Mouse (Mus musculus) central nervous system, embryonic 11.5 days (tissue): ENCODE data around the gene Spata16. TPM values are rescaled to one million over a fixed set of nuclear protein-coding genes. Genes with fewer than 3 reads are reported as not detected.

ENCODE experiments used
- polyA plus RNA-seq: library from polyadenylated mRNA; depleted of rRNA; stranded (reverse); fragments of >200 nt; gene quantifications from 2 replicates; pipeline ENCODE4 v1.2.3, GENCODE M21; 2012; rRNA removed

Gene Spata16
- polyA plus RNA-seq: not detected in 2 replicates

GRCm38 (mm10) chr3:26637402-26637801, at the start of gene Spata16:
Gene Spata16, plus strand, starts transcription at chr3:26637620.

